Mouse (Mus musculus) hindbrain, embryonic 10.5 days (tissue): ENCODE data around the gene 4632433K11Rik. TPM values are rescaled to one million over a fixed set of nuclear protein-coding genes. Genes with fewer than 3 reads are reported as not detected.

Experiments
- DNase-seq: peaks from one replicate; pipeline ENCODE4 v3.0.0-alpha.2; 2017; ENCODE audit warnings: low spot score
- H3K27ac ChIP-seq: fragments of 300-500 bp; sonication (generic); 2 replicates; pipeline ENCODE4 v1.5.1; 2016; ENCODE audit warnings: mild to moderate bottlenecking, moderate library complexity
- H3K27me3 ChIP-seq: fragments of 300-500 bp; sonication (generic); 2 replicates; pipeline ENCODE4 v1.6.1; 2016; ENCODE audit warnings: mild to moderate bottlenecking; ENCODE audit not compliant: poor library complexity, insufficient read depth, severe bottlenecking
- H3K36me3 ChIP-seq: fragments of 300-500 bp; sonication (generic); 2 replicates; pipeline ENCODE4 v1.6.1; 2016; ENCODE audit warnings: mild to moderate bottlenecking, moderate library complexity
- H3K4me1 ChIP-seq: fragments of 300-500 bp; sonication (generic); replicated peaks from 2 replicates; pipeline ENCODE4 v1.6.1; 2016; ENCODE audit warnings: mild to moderate bottlenecking
- H3K4me3 ChIP-seq: fragments of 300-500 bp; sonication (generic); 2 replicates; pipeline ENCODE4 v1.5.1; 2016; ENCODE audit warnings: mild to moderate bottlenecking, moderate library complexity
- H3K9me3 ChIP-seq: fragments of 300-500 bp; sonication (generic); 2 replicates; pipeline ENCODE4 v1.6.1; 2016; ENCODE audit warnings: mild to moderate bottlenecking, moderate library complexity
- WGBS: fragments of 180-500 bp; shearing (Covaris S2); methylation state at CpG from one replicate; pipeline ENCODE4 v1.1.7; 2016; 5-methylcytosine and 5-hydroxymethylcytosine counted together
- polyA plus RNA-seq: library from polyadenylated mRNA; unstranded; fragments of >200 nt; fragmentation: Nextera tagmentation; extraction: Ambion mirVana; gene quantifications from 2 replicates; pipeline ENCODE4 v1.2.1, GENCODE M21; 2016

Gene 4632433K11Rik
- polyA plus RNA-seq, 1 experiment from 2014 or later = not detected

DNA sequence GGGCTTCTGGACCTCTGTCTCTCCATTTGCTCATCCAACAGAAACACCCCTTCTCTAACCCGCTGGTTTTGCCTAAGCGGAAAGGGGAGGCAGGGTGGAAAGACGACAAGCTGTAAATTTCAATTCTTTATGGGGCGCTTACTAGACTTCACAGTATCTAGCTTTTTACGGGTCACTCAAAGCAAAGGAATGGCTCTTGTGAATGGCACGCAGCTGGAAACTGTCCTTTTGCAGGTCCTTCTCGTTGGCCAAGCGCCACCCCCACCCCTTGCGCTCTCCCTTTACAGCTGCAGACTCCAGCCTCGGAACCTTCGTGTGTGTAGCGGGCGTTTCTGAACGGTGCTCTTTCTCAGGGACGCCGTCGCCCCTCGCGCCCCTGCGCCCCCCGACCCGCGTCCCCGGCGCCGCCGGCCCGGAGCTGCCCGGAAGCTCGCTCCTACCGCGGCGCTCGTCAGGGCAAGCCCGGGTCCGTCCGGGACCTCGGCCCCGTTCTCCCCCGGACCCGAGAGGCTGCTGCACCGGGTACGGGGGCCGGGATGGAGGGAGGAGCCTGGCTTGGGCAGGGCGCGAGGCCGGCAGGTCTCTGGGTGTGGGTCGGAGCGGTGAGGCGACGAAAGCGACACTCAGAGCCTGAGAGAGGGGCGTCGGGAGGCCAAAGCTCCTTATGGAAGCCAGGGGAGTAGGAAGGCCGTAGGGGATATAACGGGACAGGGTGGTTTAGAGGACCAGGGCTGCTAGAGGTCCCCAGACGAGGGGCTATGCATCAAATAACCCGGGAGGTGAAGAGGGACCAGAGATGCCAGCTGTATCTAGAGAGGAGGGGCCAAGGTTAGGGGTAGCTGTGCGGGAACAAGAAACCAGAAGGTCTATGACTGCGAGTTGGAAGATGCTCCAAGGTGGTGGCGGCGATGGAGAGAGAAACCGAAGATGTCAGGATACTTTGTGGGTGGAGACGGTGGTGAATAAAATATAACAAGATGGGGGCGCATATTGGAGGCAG is 17.6 kb downstream of the 4632433K11Rik start, which contains the start of gene Zfp580:
Zfp580 (plus strand) TSS at position 346 of the 1,000 bp plus-strand sequence.
- Histone ChIP-seq H3K27me3 (peaks cover 57% of the 10 kb centered on the region), H3K36me3 (no peaks in the 10 kb centered on the region), H3K4me1 (peaks cover 45% of the 10 kb centered on the region), H3K27ac (peak within 1 kb of the TSS; percentile 93), H3K9me3 (0 out of 2 replicates have a peak, but pooled peaks cover 4% of the 10 kb centered on the region), H3K4me3 (peak within 1 kb of the TSS; percentile 87)
- 1% methylated on average over 65 of the region's 65 CpGs for WGBS
- DNase-seq = peak; percentile 84

DNA sequence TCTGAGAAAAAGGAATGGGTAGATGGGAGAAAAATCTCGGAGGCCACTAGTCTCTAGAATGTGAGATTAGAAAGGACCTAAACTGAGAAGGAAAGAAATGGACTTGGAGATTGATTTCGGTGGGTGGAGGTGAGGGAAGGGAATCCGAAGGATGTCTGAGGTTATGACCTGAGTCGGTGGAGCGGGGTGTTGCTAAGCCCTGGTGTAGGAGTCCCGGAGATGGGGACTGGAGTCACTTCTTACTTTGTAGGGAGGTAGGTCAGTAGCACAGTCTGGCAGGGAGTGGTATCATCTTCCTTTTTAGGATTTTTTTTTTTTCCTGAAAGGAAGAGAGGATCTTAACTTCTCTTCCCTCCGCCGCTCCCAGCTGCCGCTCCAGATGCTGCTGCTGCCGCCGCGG is 18.5 kb downstream of the 4632433K11Rik start:
- Histone ChIP-seq H3K27ac (peak overlapping the region; percentile 66), H3K4me1 (peaks cover 54% of the 10 kb centered on the region), H3K27me3 (peaks cover 66% of the 10 kb centered on the region), H3K36me3 (no peaks in the 10 kb centered on the region), H3K9me3 (0 out of 2 replicates have a peak, but pooled peaks cover 4% of the 10 kb centered on the region), H3K4me3 (peak overlapping the region; percentile 87)
- 2% methylated on average over 12 of the region's 12 CpGs for WGBS
- DNase-seq = no peak

DNA sequence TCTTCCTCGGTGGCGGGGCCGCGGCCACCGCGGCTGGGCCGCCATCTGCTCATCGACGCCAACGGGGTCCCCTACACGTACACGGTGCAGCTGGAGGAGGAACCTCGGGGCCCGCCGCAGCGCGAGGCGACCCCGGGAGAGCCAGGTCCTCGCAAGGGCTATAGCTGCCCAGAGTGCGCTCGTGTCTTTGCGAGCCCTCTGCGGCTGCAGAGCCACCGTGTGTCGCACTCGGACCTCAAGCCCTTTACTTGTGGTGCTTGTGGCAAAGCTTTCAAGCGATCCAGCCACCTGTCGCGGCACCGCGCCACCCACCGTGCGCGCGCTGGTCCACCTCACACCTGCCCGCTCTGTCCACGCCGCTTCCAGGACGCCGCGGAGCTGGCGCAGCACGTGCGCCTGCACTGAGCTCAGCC is 19.0 kb downstream of the 4632433K11Rik start:
- peak overlapping the region; percentile 87 for H3K4me3 ChIP-seq
- H3K27me3 ChIP-seq = peaks cover 71% of the 10 kb centered on the region
- DNase-seq = no peak
- peaks cover 59% of the 10 kb centered on the region for H3K4me1 ChIP-seq
- 4% methylated on average over 45 of the region's 45 CpGs for WGBS
- H3K9me3 ChIP-seq = 0 out of 2 replicates have a peak, but pooled peaks cover 4% of the 10 kb centered on the region
- H3K36me3 ChIP-seq = no peaks in the 10 kb centered on the region
- H3K27ac ChIP-seq = peak overlapping the region; percentile 66

DNA sequence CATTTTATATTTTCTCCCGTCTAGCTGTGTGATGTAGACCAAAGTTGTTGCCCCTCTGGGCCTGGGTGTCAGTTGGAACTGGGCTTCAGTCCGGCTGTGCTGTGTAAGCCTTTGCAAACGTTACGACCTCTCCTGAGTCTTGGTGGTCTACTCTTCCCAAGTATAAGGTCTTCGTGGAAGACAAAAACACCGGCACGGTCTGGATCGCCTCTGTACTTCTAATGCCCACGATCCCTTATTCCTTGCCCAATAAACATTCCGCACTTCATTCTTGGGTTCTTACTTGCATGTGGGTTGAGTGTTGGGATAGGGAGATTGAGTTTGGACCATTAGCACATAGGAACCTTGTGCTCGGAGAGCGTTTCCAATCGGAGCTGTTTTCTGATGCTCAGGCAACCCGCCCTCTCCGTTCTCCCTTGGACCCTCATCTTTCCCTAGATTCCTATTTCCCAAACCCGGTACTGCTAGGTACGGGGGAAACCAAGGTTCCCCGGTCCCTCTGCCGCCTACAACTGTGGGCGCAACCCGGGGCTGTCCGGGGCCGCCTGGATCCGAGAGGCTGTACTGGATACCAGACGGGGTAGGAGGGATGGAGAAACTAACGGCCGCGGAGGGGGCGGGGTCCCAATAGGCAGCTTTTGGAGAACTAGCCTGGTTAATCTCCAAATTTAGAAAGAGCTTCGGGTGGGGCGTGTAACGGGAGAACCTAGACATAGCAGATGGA is 19.7 kb downstream of the 4632433K11Rik start:
- DNase-seq = no peak
- 10% methylated on average over 32 of the region's 32 CpGs for WGBS

DNA sequence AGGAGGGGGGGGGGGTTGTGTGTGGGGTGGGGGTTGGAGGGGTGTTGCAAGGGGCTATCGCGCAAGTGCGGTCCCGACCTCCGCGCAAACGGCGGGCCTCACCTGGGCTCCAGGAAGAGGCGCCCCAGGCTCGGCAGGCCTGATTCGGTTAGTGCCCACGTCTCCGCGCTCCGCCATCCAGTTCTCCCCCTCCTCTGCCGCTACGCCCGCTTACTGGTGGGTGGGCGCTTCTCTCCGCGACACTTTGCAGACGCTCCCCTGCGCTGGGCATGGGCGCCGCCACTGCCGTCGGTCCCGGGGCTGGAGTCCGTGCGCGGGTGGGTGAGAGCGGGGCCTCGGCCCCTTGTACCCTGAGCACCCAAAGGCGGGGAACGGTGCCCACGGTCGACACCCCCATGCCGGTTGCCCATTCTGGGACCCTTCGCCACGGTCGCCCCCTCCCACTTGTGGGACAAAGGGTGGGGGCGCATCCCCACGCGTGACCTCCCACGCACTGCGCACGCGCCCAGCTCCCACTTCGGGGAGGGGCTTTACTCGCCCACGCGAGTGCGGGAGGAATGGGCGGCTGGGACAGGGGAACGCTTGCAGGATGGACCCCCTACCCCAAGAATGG is 22.8 kb downstream of the 4632433K11Rik start:
- DNase-seq = peak; percentile 33
- Histone ChIP-seq H3K4me3 (peak overlapping the region; percentile 56), H3K9me3 (no peaks in the 10 kb centered on the region), H3K4me1 (peaks cover 59% of the 10 kb centered on the region), H3K36me3 (no peaks in the 10 kb centered on the region), H3K27ac (peak overlapping the region; percentile 78), H3K27me3 (peaks cover 75% of the 10 kb centered on the region)
- WGBS = 3% methylated on average over 55 of the region's 55 CpGs

More for the DNA sequence above, 19.7 kb downstream of the 4632433K11Rik start:
- H3K4me1 ChIP-seq = peaks cover 59% of the 10 kb centered on the region
- H3K27me3 ChIP-seq = peaks cover 78% of the 10 kb centered on the region
- H3K4me3 ChIP-seq = peak overlapping the region; percentile 87
- H3K36me3 ChIP-seq = no peaks in the 10 kb centered on the region
- H3K27ac ChIP-seq = peak overlapping the region; percentile 66; the same call in 1 of the 2 replicates
- H3K9me3 ChIP-seq = 0 out of 2 replicates have a peak, but pooled peaks cover 4% of the 10 kb centered on the region

DNA sequence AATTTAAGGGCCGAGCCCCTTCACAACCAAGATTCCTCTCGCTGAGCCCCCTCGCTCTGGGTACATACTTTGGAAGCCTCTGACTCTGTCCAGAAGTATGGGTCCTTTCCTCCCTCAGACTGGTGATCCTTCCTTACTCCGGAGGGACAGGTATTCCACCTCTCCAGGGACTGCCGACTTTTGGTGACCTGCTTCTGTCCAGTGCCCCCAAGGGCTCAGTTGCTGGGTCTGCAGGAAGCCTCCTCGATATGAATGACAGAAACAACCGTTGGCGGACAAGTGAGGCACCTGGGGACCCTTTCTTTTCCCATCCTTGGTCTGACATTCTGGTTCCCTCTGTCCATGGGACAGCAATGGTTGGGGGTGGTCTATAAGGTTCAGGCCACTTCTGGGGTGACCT is 23.5 kb downstream of the 4632433K11Rik start:
- no peaks in the 10 kb centered on the region for H3K36me3 ChIP-seq
- peaks cover 53% of the 10 kb centered on the region for H3K4me1 ChIP-seq
- DNase-seq = no peak
- WGBS = 38% methylated on average over 8 of the region's 8 CpGs
- H3K9me3 ChIP-seq = no peaks in the 10 kb centered on the region
- peak overlapping the region; percentile 56 for H3K4me3 ChIP-seq
- H3K27ac ChIP-seq = no peak overlapping the region
- peaks cover 69% of the 10 kb centered on the region for H3K27me3 ChIP-seq

DNA sequence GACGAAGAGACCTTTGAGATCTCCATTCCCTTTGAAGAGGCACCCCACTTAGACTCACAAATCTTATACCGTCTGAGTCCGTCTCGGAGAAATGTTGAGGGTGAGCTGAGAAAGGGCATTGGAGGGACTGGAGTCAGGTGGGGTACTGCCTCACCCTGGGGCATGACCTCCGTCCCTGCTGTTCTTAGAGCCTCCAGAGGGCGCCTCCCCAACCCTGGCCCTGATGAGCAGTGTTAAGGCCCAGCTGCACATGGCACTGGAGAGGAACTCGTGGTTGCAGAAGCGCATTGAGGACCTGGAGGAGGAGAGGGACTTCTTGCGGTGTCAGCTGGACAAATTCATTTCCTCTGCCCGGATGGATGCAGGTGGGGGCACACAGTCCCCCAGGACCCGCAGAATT is 23.9 kb downstream of the 4632433K11Rik start:
- 30% methylated on average over 11 of the region's 11 CpGs for WGBS
- DNase-seq = peak; percentile 12
- H3K36me3 ChIP-seq = no peaks in the 10 kb centered on the region
- H3K4me3 ChIP-seq = peak overlapping the region; percentile 3
- H3K27me3 ChIP-seq = peaks cover 64% of the 10 kb centered on the region
- peaks cover 49% of the 10 kb centered on the region for H3K4me1 ChIP-seq
- no peaks in the 10 kb centered on the region for H3K9me3 ChIP-seq
- no peak overlapping the region for H3K27ac ChIP-seq

DNA sequence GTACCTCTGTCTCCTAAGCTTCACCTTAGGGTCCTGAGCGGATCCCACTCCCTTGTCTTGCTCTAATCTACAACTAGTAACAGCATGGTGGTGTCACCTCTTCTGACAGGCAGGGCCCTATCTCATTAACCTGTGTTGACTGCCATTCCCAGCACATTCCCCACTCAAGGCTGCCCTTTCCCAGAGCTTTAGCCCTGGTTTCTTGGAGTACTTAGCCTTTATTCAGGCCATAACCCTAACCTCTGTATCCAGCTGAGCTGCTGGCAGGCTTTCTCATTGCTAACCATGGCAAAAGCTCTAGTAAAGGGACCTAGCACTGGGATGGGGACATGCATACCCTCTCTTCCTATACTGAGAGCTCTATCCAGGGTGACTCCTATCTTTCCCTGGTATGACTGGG is 24.7 kb downstream of the 4632433K11Rik start:
- peaks cover 56% of the 10 kb centered on the region for H3K27me3 ChIP-seq
- no peak for DNase-seq
- no peaks in the 10 kb centered on the region; the same call in 1 of the 2 replicates for H3K36me3 ChIP-seq
- 89% methylated on average over 1 of the region's 1 CpGs for WGBS
- H3K4me1 ChIP-seq = peaks cover 45% of the 10 kb centered on the region
- no peak overlapping the region for H3K4me3 ChIP-seq
- H3K9me3 ChIP-seq = no peaks in the 10 kb centered on the region
- no peak overlapping the region for H3K27ac ChIP-seq

DNA sequence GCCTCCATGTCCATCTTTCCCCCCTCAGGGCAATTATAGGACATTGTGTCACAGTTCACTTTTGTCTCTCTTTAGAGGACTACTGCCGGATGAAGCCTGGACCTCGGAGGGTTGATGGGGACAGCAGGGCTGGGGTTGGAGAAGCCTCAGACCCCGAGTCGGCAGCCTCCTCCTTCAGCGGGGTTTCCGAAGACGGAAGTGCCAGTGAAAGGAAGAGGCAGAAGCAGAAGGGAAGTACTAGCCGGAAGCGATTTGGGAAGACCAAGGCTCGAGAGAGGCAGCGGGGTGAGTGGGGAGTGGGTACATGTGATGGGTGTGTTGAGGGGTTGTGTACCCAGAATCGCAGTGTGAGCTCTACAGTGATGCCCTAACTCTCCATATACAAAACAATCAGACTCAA is 25.5 kb downstream of the 4632433K11Rik start:
- DNase-seq = no peak
- Histone ChIP-seq H3K9me3 (no peaks in the 10 kb centered on the region), H3K36me3 (peaks cover 7% of the 10 kb centered on the region; the same call in 1 of the 2 replicates), H3K27me3 (peaks cover 48% of the 10 kb centered on the region), H3K27ac (peak overlapping the region; percentile 97; the same call in 1 of the 2 replicates), H3K4me3 (no peak overlapping the region; the same call in 1 of the 2 replicates), H3K4me1 (peaks cover 45% of the 10 kb centered on the region)
- 90% methylated on average over 12 of the region's 12 CpGs for WGBS

DNA sequence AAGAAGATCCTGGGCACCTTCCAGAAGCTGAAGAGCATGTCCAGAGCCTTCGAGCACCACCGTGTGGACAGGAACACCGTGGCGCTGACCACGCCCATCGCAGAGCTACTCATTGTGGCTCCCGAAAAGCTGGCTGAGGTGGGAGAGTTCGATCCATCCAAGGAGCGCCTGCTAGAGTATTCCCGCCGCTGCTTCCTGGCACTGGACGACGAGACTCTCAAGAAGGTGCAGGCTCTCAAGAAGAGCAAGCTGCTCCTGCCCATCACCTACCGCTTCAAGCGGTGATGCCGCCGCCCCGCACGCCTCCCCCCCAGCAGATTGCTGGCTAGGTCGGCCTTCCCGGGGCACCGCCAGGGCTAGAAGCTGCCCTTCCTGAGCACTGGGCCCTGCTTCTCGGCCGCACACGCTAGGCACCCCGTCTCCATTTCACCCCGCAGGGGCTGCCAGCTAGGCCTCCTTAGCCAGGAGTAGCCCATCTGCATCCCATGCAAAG is 26.4 kb downstream of the 4632433K11Rik start:
- Histone ChIP-seq H3K9me3 (no peaks in the 10 kb centered on the region), H3K27me3 (peaks cover 40% of the 10 kb centered on the region), H3K27ac (peak overlapping the region; percentile 97), H3K4me1 (peaks cover 45% of the 10 kb centered on the region), H3K36me3 (peaks cover 10% of the 10 kb centered on the region; the same call in 1 of the 2 replicates), H3K4me3 (peak overlapping the region; percentile 79)
- 4% methylated on average over 27 of the region's 27 CpGs for WGBS
- peak; percentile 78 for DNase-seq

DNA sequence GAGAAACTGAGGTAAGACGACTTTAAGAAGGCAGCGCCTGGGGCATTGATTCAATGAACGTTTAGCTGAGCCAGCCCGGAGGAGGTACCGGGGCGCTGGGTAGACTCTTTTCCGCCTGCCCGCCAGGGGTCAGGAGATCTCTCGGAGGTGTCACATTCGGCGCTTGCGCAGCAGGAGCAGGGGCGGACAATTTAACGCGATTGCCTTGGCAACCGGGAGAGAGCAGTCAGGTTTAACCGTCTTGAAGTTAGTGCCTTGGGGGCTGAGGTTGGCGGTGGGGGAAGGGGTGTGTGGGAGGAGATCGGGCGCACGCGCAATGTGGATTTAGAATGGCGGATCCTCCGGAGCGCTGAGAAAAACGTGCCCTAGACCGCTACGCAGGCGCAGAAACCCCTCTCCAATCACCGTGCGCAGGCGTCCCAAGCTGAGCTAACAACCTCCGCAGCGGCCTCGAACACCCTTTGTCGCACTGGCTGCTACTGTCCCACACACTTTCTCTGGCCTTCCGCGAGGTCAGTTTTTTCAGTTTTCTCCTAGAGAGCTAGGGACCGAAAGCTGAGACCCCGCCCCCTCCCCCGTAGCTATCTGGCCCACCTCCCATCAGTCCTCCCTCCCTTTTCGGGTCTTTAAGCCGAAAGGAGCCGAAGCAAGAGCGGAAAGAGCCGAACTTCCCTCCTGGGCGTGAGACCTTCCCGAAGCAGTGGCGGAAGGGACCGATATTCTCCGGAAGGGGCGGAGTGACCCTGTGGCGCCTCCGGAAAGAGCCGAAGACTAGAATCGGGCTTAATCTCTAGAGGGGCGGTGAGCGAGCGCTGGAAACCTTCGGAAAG is 27.2 kb downstream of the 4632433K11Rik start:
- peaks cover 54% of the 10 kb centered on the region for H3K4me1 ChIP-seq
- peak overlapping the region; percentile 97 for H3K27ac ChIP-seq
- peak; percentile 99 for DNase-seq
- no peaks in the 10 kb centered on the region for H3K9me3 ChIP-seq
- under 1% methylated on average over 60 of the region's 60 CpGs for WGBS
- peaks cover 31% of the 10 kb centered on the region for H3K27me3 ChIP-seq
- H3K4me3 ChIP-seq = peak overlapping the region; percentile 79
- H3K36me3 ChIP-seq = peaks cover 19% of the 10 kb centered on the region
